Mouse (Mus musculus) ovary, postnatal 14 days (tissue): ENCODE results near the gene Mtmr4.

Experiments used
- DNase-seq: peaks from one replicate; pipeline ENCODE4 v3.0.0; 2022; ENCODE audit warnings: low spot score

Mtmr4 gene

GRCm38 (mm10) chr11:87591526-87592353, at the start of gene Mtmr4:
TSS of gene Mtmr4 (plus strand) at chr11:87592162.
- DNase-seq, result peak; percentile 96

- no peak for DNase-seq
These were observed 49.7 kb upstream of the Mtmr4 start for GRCm38 (mm10) chr11:87542285-87542684.

- no peak for DNase-seq
These were observed 49.1 kb upstream of the Mtmr4 start for GRCm38 (mm10) chr11:87542906-87543305.

- DNase-seq, result no peak
These were observed 38.6 kb upstream of the Mtmr4 start for GRCm38 (mm10) chr11:87553342-87553741.

GRCm38 (mm10) chr11:87554386-87554785, 37.6 kb upstream of the Mtmr4 start:
- DNase-seq, result no peak

- no peak for DNase-seq
These were observed 36.8 kb upstream of the Mtmr4 start for GRCm38 (mm10) chr11:87555106-87555703.

GRCm38 (mm10) chr11:87561208-87561607, 30.8 kb upstream of the Mtmr4 start:
- DNase-seq, result no peak

- no peak for DNase-seq
These were observed 25.5 kb upstream of the Mtmr4 start, which contains the start of gene Gm11492 for GRCm38 (mm10) chr11:87566501-87566900. TSS of gene Gm11492 (plus strand) at chr11:87566653.

- no peak for DNase-seq
These were observed 23.6 kb upstream of the Mtmr4 start, which contains the start of gene Sept4 for GRCm38 (mm10) chr11:87568255-87568953. TSS of gene Sept4 (plus strand) at chr11:87568903.

GRCm38 (mm10) chr11:87570743-87571142, 21.2 kb upstream of the Mtmr4 start:
- no peak for DNase-seq

GRCm38 (mm10) chr11:87571361-87571950, 20.5 kb upstream of the Mtmr4 start:
- DNase-seq, result no peak

GRCm38 (mm10) chr11:87573751-87574150, 18.2 kb upstream of the Mtmr4 start:
- DNase-seq, result no peak

- DNase-seq, result no peak
These were observed 17.3 kb upstream of the Mtmr4 start for GRCm38 (mm10) chr11:87574520-87575180.

GRCm38 (mm10) chr11:87577601-87578248, 14.2 kb upstream of the Mtmr4 start:
- no peak for DNase-seq

- DNase-seq, result peak; percentile 43
These were observed 13.6 kb upstream of the Mtmr4 start for GRCm38 (mm10) chr11:87578249-87578962.

GRCm38 (mm10) chr11:87578963-87579601, 12.9 kb upstream of the Mtmr4 start:
- DNase-seq, result no peak

- no peak for DNase-seq
These were observed 12.2 kb upstream of the Mtmr4 start for GRCm38 (mm10) chr11:87579713-87580112.

GRCm38 (mm10) chr11:87580543-87581085, 11.3 kb upstream of the Mtmr4 start:
- DNase-seq, result no peak

- DNase-seq, result no peak
These were observed 10.6 kb upstream of the Mtmr4 start for GRCm38 (mm10) chr11:87581161-87581865.
